Mouse (Mus musculus): ENCODE results near the gene Zic5. TPM values are rescaled to one million over a fixed set of nuclear protein-coding genes. Genes with fewer than 3 reads are reported as not detected.

Gene Zic5
- polyA plus RNA-seq, 1 experiment from 2014 or later = not detected

- ATAC-seq (ENCODE audit: low FRiP score, low TSS enrichment) (peak; percentile 53; the same call in 1 of the 2 replicates), DNase-seq (ENCODE audit: low spot score) (no peak)
- H3K4me3 ChIP-seq (ENCODE audit: low read depth, low read length) = peak within 1 kb of the TSS; percentile 41
- H3K4me1 ChIP-seq (replicated peaks; ENCODE audit: control insufficient read depth, insufficient read depth) = 0 out of 2 replicates have a peak, but pooled peaks cover 3% of the 10 kb centered on the region
- H3K27ac ChIP-seq (replicated peaks) = no peak within 1 kb of the TSS
- peaks cover 48% of the 10 kb centered on the region for H3K27me3 ChIP-seq (ENCODE audit: control insufficient read depth, insufficient read depth, low read length)
- peak within 1 kb of the TSS; percentile 55 for H3K4me2 ChIP-seq (replicated peaks; ENCODE audit: low read depth)
- H3K9ac ChIP-seq (ENCODE audit: low read length) = no peak within 1 kb of the TSS
- no peaks in the 10 kb centered on the region for H3K36me3 ChIP-seq (ENCODE audit: control insufficient read depth, insufficient read depth, low read length)
- under 1% methylated on average over 30 of the region's 73 CpGs for WGBS
- no peaks in the 10 kb centered on the region for H3K9me3 ChIP-seq (ENCODE audit: control insufficient read depth, low read length)
- TF ChIP-seq CTCF (IDR thresholded peaks at IDR 0.05; ENCODE audit: low read depth) = no peak
- no peak for TF ChIP-seq EP300 (optimal IDR thresholded peaks at IDR 0.05)
Observed at GRCm38 (mm10) chr14:122474891-122475556, 9.5 kb upstream of the Zic5 start, which contains the start of gene Zic2. Zic2 (plus strand) TSS chr14:122475435.

DNA sequence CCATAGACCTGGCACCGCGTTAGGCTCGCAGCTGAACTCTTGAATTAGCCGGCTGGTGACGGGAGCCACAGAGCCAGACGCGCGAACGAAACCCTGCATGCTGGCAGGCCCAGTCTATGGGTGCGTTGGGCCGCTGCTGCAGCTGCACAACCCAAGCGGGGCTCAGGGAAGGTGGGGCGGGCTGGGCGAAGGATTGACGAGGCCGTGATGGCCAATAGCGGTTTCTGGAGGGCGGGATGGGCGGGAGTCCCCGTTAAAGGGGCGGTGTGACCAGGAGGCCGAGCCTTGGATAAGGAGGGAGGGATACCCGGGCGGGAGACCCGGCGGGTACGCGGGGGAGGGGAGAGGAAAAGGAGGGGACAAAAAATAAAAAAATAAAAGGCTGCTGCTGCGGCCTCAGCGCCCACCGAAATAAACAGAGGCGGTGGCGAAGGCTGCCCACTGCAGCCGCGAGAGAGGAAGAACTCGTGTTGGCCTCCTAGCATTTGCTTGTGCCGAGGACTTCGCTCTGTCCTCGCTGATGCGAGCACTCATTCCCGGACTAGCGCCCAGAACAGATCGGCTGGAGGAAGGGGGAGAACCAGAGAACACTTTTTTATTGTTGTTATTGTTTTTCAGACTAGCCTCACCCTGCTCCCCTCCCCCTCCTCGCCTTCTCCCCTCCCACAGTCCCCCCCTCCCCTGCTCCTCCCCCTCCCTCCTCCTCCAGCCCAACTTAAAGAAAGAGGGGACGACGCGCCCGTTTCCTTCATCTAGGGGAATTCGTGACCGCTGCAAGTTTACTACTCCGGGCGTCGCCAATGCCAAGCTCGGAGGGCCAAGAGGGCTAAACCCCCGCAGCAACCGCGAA, 8.8 kb upstream of the Zic5 start:
- Histone ChIP-seq H3K9me3 (ENCODE audit: control insufficient read depth, low read length) (no peaks in the 10 kb centered on the region), H3K4me2 (replicated peaks; ENCODE audit: low read depth) (peak overlapping the region; percentile 55), H3K27me3 (ENCODE audit: control insufficient read depth, insufficient read depth, low read length) (peaks cover 50% of the 10 kb centered on the region), H3K4me1 (replicated peaks; ENCODE audit: control insufficient read depth, insufficient read depth) (0 out of 2 replicates have a peak, but pooled peaks cover 3% of the 10 kb centered on the region), H3K27ac (replicated peaks) (no peak overlapping the region), H3K4me3 (ENCODE audit: low read depth, low read length) (peak overlapping the region; percentile 41), H3K36me3 (ENCODE audit: control insufficient read depth, insufficient read depth, low read length) (no peaks in the 10 kb centered on the region), H3K9ac (ENCODE audit: low read length) (no peak overlapping the region)
- WGBS = under 1% methylated on average over 55 of the region's 57 CpGs
- ATAC-seq (ENCODE audit: low FRiP score, low TSS enrichment) (no peak), DNase-seq (ENCODE audit: low spot score) (no peak)
- TF ChIP-seq CTCF (IDR thresholded peaks at IDR 0.05; ENCODE audit: low read depth) = no peak
- TF ChIP-seq EP300 (optimal IDR thresholded peaks at IDR 0.05) = no peak

DNA sequence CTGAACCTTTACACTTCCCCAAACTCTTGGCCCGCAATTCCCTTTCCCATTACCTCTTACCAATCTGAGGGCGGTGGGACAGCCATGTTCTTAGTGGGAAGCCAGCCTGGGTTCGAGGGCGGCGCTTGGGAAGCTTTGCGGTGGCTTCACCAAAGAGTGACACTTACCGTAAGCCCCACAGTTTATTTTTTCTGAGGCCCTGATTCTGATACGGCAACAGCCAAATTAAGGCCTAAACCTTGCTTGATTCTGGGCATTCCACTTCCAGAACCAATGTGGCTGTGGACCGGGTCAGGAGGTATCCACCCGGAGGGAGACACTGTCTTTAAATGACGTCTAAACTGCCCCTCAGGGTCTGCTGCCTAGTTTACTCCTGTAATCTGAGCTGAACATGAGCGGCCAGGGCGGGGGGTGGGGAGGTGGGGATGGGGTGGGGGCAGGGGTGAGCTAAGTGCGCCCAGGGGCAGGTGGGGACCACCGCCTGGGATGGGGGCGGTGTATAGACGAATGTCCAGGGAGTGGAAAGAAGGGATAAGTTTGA, 7.8 kb upstream of the Zic5 start:
- Histone ChIP-seq H3K4me1 (replicated peaks; ENCODE audit: control insufficient read depth, insufficient read depth) (0 out of 2 replicates have a peak, but pooled peaks cover 3% of the 10 kb centered on the region), H3K27ac (replicated peaks) (no peak overlapping the region), H3K9me3 (ENCODE audit: control insufficient read depth, low read length) (no peaks in the 10 kb centered on the region), H3K4me3 (ENCODE audit: low read depth, low read length) (no peak overlapping the region), H3K27me3 (ENCODE audit: control insufficient read depth, insufficient read depth, low read length) (peaks cover 46% of the 10 kb centered on the region), H3K36me3 (ENCODE audit: control insufficient read depth, insufficient read depth, low read length) (no peaks in the 10 kb centered on the region), H3K9ac (ENCODE audit: low read length) (no peak overlapping the region), H3K4me2 (replicated peaks; ENCODE audit: low read depth) (no peak overlapping the region)
- ATAC-seq (ENCODE audit: low FRiP score, low TSS enrichment) (no peak), DNase-seq (ENCODE audit: low spot score) (no peak)
- 2% methylated on average over 17 of the region's 17 CpGs for WGBS
- no peak for TF ChIP-seq CTCF (IDR thresholded peaks at IDR 0.05; ENCODE audit: low read depth)
- TF ChIP-seq EP300 (optimal IDR thresholded peaks at IDR 0.05) = no peak

GRCm38 (mm10) chr14:122472647-122473046, 7.2 kb upstream of the Zic5 start:
- H3K36me3 ChIP-seq (ENCODE audit: control insufficient read depth, insufficient read depth, low read length) = no peaks in the 10 kb centered on the region
- no peak overlapping the region for H3K4me3 ChIP-seq (ENCODE audit: low read depth, low read length)
- TF ChIP-seq CTCF (IDR thresholded peaks at IDR 0.05; ENCODE audit: low read depth) (no peak), EP300 (optimal IDR thresholded peaks at IDR 0.05) (no peak)
- 4% methylated on average over 5 of the region's 5 CpGs for WGBS
- H3K27me3 ChIP-seq (ENCODE audit: control insufficient read depth, insufficient read depth, low read length) = peaks cover 40% of the 10 kb centered on the region
- H3K9me3 ChIP-seq (ENCODE audit: control insufficient read depth, low read length) = no peaks in the 10 kb centered on the region
- no peak overlapping the region for H3K9ac ChIP-seq (ENCODE audit: low read length)
- 0 out of 2 replicates have a peak, but pooled peaks cover 3% of the 10 kb centered on the region for H3K4me1 ChIP-seq (replicated peaks; ENCODE audit: control insufficient read depth, insufficient read depth)
- DNase-seq (ENCODE audit: low spot score) (no peak), ATAC-seq (ENCODE audit: low FRiP score, low TSS enrichment) (no peak)
- H3K27ac ChIP-seq (replicated peaks) = no peak overlapping the region
- H3K4me2 ChIP-seq (replicated peaks; ENCODE audit: low read depth) = no peak overlapping the region

DNA sequence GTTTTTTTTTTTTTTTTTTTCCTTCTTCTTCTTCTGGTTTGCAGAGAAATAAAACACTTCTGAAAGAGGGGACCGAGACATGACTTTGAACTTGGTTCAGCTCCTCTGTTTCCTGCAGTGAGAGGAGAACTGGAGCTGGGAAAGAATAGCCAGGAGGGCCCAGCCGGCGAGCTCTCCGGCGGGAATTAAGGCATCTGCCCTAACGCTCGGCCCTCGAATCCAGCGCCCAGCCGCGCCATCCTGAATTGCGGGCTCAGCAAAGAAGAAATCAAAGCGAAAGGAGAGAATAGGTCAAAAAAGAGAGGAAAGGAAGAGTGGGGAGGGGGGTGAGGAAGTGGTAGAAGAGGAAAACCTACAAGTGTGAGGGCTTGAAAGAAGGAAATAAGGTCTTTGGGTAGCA, 6.7 kb upstream of the Zic5 start:
- Histone ChIP-seq H3K4me3 (ENCODE audit: low read depth, low read length) (no peak overlapping the region), H3K27ac (replicated peaks) (no peak overlapping the region), H3K9me3 (ENCODE audit: control insufficient read depth, low read length) (no peaks in the 10 kb centered on the region), H3K4me1 (replicated peaks; ENCODE audit: control insufficient read depth, insufficient read depth) (0 out of 2 replicates have a peak, but pooled peaks cover 3% of the 10 kb centered on the region), H3K27me3 (ENCODE audit: control insufficient read depth, insufficient read depth, low read length) (peaks cover 41% of the 10 kb centered on the region), H3K4me2 (replicated peaks; ENCODE audit: low read depth) (no peak overlapping the region), H3K36me3 (ENCODE audit: control insufficient read depth, insufficient read depth, low read length) (no peaks in the 10 kb centered on the region), H3K9ac (ENCODE audit: low read length) (no peak overlapping the region)
- ATAC-seq (ENCODE audit: low FRiP score, low TSS enrichment) (no peak), DNase-seq (ENCODE audit: low spot score) (no peak)
- WGBS = 3% methylated on average over 13 of the region's 13 CpGs
- TF ChIP-seq EP300 (optimal IDR thresholded peaks at IDR 0.05) (no peak), CTCF (IDR thresholded peaks at IDR 0.05; ENCODE audit: low read depth) (no peak)

Data from stomach, postnatal 0 days (tissue).